Mouse (Mus musculus) monocyte, adult 2 months (primary cell): ENCODE data around the gene Zfyve16.

Experiments used
- DNase-seq, 2 experiments: peaks; one replicate each; pipeline ENCODE4 v3.0.0; 2022; ENCODE audit warnings: low spot score in 2 of 2, low read depth in 1 of 2

Zfyve16 gene

DNA sequence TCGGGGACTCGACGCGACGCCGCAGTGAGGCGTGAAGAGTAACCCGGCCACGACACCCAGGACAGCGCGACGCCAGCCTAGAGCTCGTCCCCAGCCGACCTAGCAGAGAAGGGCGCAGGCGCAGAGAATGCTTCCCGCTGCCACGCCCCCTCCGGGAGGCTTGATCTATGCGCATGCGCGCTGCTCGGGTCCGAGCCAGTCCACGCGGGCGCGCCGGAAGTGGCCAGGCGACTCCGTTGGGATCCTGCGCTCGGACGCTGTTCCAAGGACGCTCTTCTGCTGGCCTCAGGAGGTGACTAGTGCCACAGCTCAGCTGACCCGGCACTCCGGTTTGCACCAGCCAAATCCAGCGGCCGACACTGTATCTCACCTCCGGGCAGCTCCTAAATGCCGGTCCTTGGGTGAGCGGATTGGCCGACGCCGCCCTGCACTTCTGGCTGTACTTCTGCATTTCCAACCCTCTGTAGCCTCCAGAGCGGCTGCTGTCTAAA is at the start of gene Zfyve16:
TSS of gene Zfyve16 (minus strand) at position 148 of the 491 bp plus-strand sequence.
- peak; percentile 85 to 94 for DNase-seq

DNA sequence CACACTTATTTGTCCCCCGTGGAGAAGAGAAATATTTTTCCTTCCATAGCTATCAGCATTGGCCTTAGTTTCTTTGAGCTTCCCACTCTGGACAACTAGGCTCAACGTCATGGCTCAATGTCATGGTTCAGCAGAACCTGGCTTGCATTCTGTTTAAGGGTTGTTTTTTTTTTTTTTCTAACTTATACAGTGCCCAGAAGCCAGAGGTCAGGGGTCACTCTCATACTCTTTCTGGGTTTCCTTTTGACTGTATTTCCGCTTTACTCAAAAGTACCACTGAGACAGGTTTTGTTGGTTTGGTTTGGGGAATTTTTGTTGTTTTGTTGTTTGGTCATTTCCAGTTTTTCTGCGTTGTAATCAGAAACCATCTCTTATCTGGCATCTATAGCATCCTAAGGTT is 47.5 kb upstream of the Zfyve16 start:
- DNase-seq = no peak

DNA sequence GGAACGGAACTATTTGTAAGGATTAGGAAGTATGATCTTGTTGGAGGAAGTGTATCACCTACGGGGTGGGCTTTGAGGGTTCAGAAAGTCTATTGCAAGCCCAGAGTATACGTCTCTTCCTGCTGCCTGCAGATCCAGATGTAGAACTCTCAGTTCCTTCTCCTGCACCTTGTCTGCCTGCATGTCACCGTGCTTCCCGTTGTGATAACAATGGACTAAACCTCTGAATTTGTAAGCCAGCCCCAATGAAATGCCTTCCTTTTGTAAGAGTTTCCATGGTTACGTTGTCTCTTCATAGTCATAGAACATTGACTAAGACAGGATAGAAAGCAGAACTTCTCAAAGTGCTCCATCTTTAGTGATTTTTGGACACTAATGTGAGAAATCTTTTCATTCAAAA is 46.0 kb upstream of the Zfyve16 start:
- DNase-seq = no peak

DNA sequence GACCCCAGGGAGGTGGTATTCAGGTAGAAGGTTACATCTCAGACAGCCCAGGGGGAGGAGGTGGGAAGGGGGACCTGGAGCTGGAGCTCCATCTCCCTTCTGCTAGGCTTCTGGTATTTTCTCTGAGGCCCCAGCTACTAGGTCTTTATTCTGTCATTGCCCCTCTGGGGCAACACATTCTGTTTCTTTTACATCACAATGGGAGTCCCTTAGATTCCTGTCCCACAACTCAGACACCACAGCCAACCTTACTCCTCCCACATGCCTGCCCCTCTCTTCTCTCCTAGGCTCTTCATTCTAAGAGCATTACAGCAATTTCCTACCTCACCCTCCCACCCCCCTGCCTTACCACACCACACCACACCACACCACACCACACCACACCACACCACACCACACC is 45.4 kb upstream of the Zfyve16 start, which contains the start of gene Spz1:
TSS of gene Spz1 (minus strand) at position 101 of the 400 bp plus-strand sequence.
- no peak for DNase-seq

DNA sequence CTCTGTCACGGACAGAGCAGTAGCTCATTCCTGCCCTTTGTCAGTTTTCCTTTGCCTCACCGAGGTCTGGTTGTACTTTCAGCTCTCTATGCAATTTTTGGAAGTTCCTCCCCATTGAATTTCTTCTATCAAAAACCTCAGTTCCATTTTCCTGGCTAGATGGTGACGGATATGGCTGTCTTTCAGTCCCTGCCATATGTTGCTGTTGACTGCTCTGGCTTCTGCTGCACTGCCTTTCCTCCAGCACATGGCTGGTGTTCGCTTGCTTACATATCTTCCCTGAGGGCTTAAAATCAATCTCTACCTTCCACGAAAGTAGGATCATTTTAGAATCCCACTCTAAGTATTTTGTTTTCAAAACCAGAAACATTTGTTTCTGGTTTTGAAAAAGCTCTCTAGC is 28.8 kb upstream of the Zfyve16 start:
- DNase-seq = no peak

DNA sequence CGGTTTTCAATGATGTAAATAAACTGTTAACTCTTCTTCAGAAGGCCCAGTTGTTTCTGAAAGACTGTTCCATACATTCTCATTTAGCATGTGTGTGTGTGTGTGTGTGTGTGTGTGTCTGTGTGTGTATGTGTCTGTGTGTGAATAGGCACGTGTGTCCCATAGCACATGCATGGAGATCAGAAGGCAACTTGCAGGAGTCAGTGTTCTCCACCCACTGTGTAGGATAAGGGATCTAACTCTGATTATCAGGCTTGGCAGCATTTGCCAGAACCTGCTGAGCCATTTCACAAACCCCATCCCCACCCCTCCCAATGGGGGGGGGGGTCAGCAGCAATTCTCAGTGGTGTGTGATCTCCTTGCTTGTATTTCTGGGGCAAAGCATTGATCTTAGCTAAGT is 26.6 kb upstream of the Zfyve16 start:
- no peak for DNase-seq

DNA sequence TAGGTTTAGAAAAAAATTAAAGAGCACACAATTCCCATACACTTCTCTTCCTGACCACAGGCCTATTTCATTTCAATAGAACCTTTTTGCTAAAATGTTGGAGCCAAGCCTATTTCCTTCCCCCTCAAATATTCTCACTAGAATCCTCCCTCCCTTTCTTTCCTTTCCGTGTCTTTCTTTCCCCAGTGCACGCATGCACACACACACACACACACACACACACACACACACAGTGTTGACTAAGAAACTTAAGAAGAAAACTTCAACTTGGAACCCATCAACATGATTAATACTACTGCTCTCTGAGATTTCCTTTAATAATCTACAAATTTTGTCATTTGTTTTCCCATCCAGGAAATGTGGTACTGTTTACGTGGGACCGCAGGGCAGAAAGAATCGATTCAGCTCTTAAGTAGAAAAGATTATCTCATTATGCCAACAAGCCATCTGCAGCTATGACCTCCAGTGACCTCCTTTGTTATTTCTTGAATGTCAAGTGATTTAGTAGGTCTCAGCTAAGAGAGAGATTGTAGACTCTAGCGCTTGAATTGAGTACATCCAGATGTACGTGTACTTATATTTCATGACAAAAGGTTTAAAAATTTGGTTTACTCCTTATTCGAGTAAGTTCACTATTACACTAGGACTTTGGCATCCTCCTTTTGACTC is 25.9 kb upstream of the Zfyve16 start:
- no peak for DNase-seq

DNA sequence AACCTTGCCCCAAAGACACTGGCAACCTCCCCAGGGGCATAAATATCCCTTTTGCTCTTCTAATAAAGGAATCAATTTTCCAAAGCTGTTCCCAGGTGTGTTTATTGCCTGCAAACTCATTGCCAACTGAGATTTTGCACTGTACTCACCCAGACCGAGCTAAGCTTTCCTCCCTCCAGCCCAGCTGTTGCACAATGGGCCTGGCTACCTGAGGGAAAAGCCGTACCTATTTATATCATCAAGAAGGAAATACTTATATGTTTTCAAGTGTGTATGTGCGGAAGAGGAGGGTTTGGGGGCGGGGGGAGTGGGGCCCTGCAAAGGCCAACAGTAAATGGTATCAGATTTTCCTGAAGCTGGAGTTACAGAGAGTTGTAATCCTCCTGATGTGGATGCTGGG is 16.4 kb upstream of the Zfyve16 start:
- DNase-seq = no peak

DNA sequence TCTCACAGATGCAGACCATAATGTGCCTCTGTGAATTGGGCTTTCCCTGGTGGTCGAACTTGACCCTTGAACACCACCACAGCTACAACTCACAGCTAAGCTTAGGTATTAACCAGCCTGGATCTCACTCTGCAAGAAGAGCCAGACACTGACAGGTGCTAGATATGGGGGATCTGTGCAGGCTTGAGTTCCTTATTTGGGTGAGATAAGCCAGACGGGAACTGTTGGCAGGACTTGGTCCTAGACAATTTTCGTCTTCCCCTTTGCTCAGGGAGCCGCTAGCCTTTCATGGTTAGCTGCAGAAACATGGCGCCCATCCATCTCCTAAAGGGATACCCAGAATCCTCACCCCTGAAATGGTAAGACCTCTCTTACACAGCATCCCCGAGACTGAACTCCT is 10.3 kb upstream of the Zfyve16 start:
- no peak for DNase-seq

DNA sequence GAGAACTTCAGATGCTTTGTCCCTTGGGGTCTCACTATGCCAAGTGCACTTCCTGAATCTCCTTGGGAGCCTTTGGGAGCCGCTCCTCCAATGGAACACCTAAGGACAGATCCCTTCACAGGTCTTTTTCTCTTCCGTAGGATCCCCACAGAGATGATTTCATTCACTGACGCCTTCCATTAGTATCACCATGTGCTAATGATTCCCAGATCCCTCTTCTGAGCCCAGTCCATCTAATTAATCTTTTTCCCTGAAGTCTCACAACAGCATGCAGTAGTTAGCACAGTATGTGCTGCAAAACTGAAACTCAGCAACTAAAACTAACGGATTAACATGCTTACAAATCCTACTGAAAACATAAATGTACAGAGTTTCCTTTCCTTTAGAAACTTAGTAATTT is 8.5 kb upstream of the Zfyve16 start:
- DNase-seq = no peak

DNA sequence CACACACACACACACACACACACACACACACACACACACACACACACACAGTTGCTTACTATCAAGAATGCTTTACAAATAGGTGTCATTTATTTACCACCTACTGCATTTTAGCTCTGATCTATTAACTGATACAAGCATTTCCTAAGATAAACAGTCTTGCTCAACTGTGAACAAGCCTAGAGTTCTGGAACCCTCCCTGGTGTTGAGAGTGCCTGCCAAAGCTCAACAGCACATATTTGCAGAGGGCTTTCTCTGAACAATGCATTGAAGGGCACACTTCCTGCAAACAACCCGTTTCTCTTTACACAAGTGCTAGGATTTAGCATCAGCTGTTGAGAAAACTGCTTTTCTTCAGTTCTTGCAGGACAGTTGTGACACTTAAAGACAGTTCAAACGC is 3.1 kb upstream of the Zfyve16 start:
- DNase-seq = no peak

DNA sequence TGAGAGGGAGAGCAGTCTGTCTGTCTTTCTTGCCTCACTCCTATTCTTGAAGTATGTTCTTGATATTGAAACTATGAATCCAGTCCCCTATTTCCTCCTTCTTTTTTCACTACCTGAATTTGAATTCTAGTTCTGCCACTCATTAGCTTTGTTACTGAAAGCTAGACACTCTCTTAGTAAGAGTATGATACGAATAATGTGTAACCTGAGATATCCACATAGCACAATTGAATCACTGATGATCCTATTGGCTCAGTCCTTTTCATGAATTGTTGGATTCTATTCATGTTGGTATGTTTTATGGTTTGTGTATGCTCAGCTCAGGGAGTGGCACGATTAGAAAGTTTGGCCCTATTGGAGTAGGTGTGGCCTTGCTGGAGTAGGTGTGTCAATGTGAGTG is 1.5 kb upstream of the Zfyve16 start:
- DNase-seq = no peak

DNA sequence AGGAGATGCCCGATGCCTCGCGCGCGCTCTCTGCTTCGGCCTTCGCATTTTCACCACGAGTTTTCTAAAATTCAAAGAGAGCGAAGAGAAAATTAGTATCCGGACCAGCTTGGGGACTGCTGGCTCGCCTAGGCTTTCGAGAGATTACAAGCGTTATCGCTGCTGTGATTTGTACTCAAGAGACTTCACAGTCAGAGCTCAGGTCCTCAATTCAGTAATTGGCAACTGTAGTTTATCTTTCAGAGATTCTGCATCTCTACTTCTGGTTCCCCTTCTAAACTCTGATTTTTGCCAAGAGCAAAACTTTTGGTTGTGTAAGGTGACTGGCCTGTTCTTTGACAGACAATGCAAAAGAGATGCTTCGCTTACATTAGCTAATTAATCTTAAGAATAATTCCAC is 569 bp upstream of the Zfyve16 start:
- DNase-seq = no peak

DNA sequence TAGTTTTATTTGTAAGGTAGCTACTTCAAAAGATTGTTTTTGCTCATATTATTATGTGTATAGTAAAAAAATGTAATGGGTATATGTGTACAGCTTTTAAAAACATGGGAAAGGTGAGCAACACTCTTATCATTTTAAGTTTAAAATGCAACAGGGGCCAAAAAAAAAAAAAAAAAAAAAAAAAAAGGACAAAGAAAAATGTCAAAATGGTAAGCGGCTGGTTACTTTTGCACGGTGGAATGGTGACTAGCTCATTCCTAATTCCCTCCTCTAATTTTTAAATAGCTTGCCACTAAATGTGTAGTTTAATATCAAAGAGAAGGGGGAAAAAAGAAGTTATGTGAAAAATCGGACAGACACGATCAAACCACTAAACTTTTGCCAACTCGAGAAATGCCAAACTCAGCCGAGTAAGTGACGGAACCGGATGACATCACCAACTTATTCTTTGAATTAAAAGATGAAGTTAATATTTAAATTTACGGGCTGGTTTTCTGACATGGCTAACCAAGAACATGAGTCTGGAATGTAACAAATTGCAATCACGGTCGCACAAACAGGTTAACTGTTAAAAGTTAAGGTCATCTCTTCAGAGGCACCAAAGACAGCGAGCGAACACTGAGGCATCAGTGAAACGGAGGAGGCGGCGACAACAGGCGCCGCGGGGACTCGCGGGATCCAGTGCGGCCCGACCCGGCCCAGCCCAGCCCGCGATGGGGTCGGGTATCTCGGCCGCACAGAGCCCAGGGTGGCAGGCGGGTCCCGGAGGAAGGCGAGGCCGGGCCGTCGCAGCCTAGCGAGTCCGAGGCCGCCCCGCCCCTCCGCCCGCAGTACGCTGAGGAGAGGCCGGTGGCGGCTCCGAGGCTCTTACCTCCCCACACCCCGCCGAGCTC is 594 bp downstream of the Zfyve16 start:
- DNase-seq = no peak

DNA sequence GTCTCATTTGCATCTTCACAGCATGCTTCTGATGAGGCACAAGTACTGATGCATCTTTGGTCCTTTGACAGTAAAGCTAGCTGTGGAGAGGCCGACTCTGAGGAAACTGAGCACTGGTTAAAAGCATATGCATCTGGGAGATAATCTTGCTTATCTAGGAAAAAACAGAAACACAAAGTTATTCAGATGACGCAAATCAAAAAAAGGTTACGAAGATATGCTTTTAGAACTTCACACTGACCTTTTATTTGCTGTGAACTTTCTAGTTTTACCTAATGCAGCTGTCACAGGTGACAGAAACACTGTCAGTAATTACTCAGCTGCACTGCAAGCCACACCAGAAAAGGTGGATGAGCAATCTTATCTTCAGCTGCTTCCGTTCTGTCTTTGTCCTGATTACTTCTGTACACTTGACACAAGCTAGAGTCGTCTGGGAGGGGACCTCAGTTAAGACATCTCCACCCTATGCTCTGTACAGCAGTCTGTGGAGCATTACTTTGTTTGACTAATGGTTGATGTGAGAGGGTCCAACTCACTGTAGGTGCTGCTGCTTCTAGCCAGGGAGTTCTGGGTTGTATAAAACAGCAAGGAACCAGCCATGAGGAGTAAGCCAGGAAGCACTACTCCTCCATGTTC is 7.4 kb downstream of the Zfyve16 start:
- no peak for DNase-seq

DNA sequence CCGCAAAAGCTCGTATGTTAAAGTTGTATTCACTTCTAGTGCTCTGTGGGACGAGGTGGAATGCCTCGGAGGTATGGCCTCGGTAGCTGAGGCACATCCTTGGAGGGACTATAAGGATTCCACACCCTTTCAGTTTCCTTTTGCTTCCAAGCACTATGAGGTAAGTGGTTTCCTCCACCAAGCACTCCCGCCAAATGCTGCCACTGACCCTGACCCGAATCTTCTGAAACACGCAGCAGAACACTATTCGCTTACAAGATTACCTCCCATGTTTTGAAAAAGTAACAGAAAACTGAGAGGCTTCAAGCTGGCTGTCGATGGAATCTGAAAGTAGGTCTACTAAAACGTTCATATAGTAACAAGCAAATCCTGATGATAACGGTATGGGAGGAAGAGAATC is 25.8 kb downstream of the Zfyve16 start:
- no peak for DNase-seq

DNA sequence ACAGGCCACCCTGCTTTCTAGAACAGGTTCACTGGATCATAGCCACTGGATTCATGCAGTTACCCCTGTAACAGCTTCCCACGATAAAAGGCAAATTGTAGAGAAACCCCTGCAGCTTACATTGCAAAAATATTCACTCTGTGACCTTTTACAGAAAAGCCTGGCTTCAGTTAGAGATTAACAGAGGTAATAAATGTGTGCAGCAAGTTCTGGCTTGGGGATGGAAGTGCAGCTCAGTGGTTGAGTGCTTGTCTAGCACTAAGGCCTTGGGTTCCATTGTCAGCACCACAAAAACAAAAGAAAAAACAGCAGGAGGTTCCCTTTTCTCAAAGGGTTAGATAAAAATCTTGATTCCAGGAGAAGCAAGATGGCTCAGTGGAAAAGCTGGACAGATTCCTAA is 38.7 kb downstream of the Zfyve16 start:
- DNase-seq = no peak

DNA sequence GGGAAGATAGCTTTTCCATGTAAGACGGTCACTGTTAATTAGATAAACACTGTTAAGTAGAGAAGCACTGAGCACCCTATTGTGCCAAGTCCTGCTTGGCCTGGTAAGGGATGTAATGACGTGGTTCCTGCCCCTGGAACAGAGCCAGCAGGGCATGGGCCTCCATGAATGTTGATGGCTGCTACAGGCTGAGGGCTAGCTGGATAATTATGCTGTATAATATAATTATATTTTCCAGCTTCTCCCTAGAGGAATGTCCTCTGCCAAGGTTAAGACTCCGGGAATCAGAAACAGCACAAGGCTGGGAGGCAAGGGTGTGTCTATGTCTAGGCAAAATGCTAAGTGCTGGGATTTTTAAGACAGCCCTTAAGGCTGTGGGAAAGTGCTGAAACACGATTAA is 39.9 kb downstream of the Zfyve16 start:
- DNase-seq = no peak

DNA sequence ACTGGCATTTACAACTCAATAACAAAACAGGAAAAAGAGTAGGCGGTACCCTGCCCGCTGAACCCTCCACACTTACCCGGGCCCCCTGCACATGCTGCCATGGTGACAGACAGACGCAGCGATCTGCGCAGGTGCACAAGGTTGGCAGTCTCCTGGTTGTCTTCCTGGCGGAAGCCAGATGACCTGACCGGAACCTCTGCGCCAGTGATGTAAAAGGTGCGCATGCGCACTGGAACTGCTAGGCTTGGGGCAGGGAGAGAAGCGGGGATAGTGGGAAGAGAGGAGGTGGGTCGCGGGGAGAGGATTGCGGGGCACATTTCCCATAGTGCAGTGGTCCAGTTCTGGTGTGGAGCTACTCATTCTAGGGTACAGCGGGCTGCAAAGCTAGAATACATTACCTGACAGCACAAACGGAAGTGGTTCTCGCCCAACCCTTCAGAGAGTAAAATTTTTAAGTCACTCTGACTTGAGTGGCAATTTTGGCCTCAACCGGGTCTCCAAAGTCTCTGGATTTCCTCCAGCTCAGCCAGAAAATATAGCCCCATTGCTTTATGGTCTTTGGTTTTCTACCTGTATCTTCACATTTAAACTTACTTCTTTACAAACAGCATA is 46.7 kb downstream of the Zfyve16 start, which contains the start of gene Fam151b:
TSS of gene Fam151b (minus strand) at position 164 of the 612 bp plus-strand sequence.
- DNase-seq = peak; percentile 33 to 71

DNA sequence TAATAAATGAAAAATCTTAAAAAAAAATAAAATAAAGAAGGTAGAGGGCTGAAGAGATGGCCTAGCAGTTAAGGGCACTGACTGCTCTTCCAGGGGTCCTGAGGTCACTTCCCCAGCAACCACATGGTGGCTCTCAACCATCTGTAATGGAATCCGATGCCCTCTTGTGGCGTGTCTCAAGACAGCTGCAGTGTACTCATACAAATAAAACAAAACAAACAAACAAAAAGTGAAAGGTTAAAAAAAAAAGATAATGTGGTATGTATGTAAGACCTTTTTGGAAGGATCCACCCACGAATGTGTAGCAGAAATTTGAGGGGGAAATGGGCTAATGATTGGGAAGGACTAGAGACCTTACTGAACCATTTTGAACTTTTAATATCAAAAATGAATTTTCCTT is 47.3 kb downstream of the Zfyve16 start:
- DNase-seq = peak; percentile 17 to 23

DNA sequence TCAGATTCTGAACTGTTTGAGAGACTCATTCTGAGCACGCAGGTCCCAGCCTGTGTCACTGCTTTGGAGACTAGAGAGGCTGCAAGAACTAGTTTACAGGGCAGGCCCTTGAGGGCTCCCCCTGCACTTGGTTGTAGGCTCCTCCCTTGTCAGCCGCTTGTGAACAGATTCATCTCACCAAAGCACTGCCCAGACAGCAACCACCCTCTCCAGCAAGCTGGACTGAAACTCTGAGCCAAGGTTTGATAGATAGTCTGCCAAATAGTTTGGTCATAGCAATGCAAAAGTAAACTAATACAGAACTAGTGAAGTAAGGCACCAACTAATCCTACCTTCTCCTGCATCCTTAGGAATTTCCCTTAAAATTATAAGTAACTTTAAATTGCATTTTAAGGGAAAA is 60.5 kb downstream of the Zfyve16 start:
- no peak for DNase-seq
